Mouse (Mus musculus): ENCODE data around the gene Nav3. TPM values are rescaled to one million over a fixed set of nuclear protein-coding genes. Genes with fewer than 3 reads are reported as not detected.

The Nav3 gene
- polyA plus RNA-seq, 1 experiment from 2014 or later = 17.6 TPM

- DNase-seq (ENCODE audit: low spot score) (no peak), ATAC-seq (no peak)
- Histone ChIP-seq H3K36me3 (ENCODE audit: control insufficient read depth, insufficient read depth, low read length) (no peaks in the 10 kb centered on the region), H3K4me1 (ENCODE audit: control insufficient read depth, insufficient read depth, low read length) (peaks cover 17% of the 10 kb centered on the region), H3K9ac (ENCODE audit: low read length) (no peak overlapping the region), H3K27ac (ENCODE audit: low read depth, low read length) (no peak overlapping the region), H3K4me2 (ENCODE audit: low read length) (no peak overlapping the region), H3K27me3 (replicated peaks; ENCODE audit: control insufficient read depth, insufficient read depth, low read length) (no peaks in the 10 kb centered on the region), H3K4me3 (ENCODE audit: low read depth, low read length) (no peak overlapping the region), H3K9me3 (replicated peaks; ENCODE audit: control insufficient read depth, low read length) (no peaks in the 10 kb centered on the region)
- 20% methylated on average over 1 of the region's 1 CpGs for WGBS
These were observed 299.6 kb downstream of the Nav3 start for GRCm38 (mm10) chr10:110156412-110156811.

GRCm38 (mm10) chr10:110155494-110155893, 300.5 kb downstream of the Nav3 start:
- Histone ChIP-seq H3K27ac (ENCODE audit: low read depth, low read length) (peak overlapping the region; percentile 63; the same call in 1 of the 2 replicates), H3K4me1 (ENCODE audit: control insufficient read depth, insufficient read depth, low read length) (peaks cover 17% of the 10 kb centered on the region), H3K4me3 (ENCODE audit: low read depth, low read length) (no peak overlapping the region), H3K36me3 (ENCODE audit: control insufficient read depth, insufficient read depth, low read length) (no peaks in the 10 kb centered on the region), H3K9ac (ENCODE audit: low read length) (no peak overlapping the region), H3K9me3 (replicated peaks; ENCODE audit: control insufficient read depth, low read length) (no peaks in the 10 kb centered on the region), H3K27me3 (replicated peaks; ENCODE audit: control insufficient read depth, insufficient read depth, low read length) (no peaks in the 10 kb centered on the region), H3K4me2 (ENCODE audit: low read length) (no peak overlapping the region)
- DNase-seq (ENCODE audit: low spot score) (peak; percentile 16), ATAC-seq (no peak)
- WGBS = 78% methylated on average over 2 of the region's 2 CpGs

- no peak overlapping the region for H3K4me3 ChIP-seq (ENCODE audit: low read depth, low read length)
- H3K27ac ChIP-seq (ENCODE audit: low read depth, low read length) = no peak overlapping the region
- peaks cover 17% of the 10 kb centered on the region for H3K4me1 ChIP-seq (ENCODE audit: control insufficient read depth, insufficient read depth, low read length)
- H3K9ac ChIP-seq (ENCODE audit: low read length) = no peak overlapping the region
- no peaks in the 10 kb centered on the region for H3K36me3 ChIP-seq (ENCODE audit: control insufficient read depth, insufficient read depth, low read length)
- H3K4me2 ChIP-seq (ENCODE audit: low read length) = no peak overlapping the region
- DNase-seq (ENCODE audit: low spot score) (peak; percentile 58), ATAC-seq (peak; percentile 62)
- no peaks in the 10 kb centered on the region for H3K27me3 ChIP-seq (replicated peaks; ENCODE audit: control insufficient read depth, insufficient read depth, low read length)
- H3K9me3 ChIP-seq (replicated peaks; ENCODE audit: control insufficient read depth, low read length) = no peaks in the 10 kb centered on the region
- WGBS = 19% methylated on average over 1 of the region's 1 CpGs
These were observed 301.1 kb downstream of the Nav3 start for GRCm38 (mm10) chr10:110154873-110155237.

- ATAC-seq (peak; percentile 78), DNase-seq (ENCODE audit: low spot score) (peak; percentile 51)
- Histone ChIP-seq H3K36me3 (ENCODE audit: control insufficient read depth, insufficient read depth, low read length) (no peaks in the 10 kb centered on the region), H3K4me3 (ENCODE audit: low read depth, low read length) (no peak overlapping the region), H3K4me2 (ENCODE audit: low read length) (no peak overlapping the region), H3K9me3 (replicated peaks; ENCODE audit: control insufficient read depth, low read length) (no peaks in the 10 kb centered on the region), H3K27me3 (replicated peaks; ENCODE audit: control insufficient read depth, insufficient read depth, low read length) (no peaks in the 10 kb centered on the region), H3K27ac (ENCODE audit: low read depth, low read length) (peak overlapping the region; percentile 72; the same call in 1 of the 2 replicates), H3K4me1 (ENCODE audit: control insufficient read depth, insufficient read depth, low read length) (peaks cover 17% of the 10 kb centered on the region), H3K9ac (ENCODE audit: low read length) (no peak overlapping the region)
- WGBS = 67% methylated on average over 6 of the region's 6 CpGs
These were observed 301.8 kb downstream of the Nav3 start for GRCm38 (mm10) chr10:110154001-110154872.

- Histone ChIP-seq H3K36me3 (ENCODE audit: control insufficient read depth, insufficient read depth, low read length) (no peaks in the 10 kb centered on the region), H3K9ac (ENCODE audit: low read length) (no peak overlapping the region), H3K4me3 (ENCODE audit: low read depth, low read length) (no peak overlapping the region), H3K27ac (ENCODE audit: low read depth, low read length) (no peak overlapping the region), H3K27me3 (replicated peaks; ENCODE audit: control insufficient read depth, insufficient read depth, low read length) (no peaks in the 10 kb centered on the region), H3K9me3 (replicated peaks; ENCODE audit: control insufficient read depth, low read length) (no peaks in the 10 kb centered on the region), H3K4me2 (ENCODE audit: low read length) (no peak overlapping the region), H3K4me1 (ENCODE audit: control insufficient read depth, insufficient read depth, low read length) (no peaks in the 10 kb centered on the region)
- ATAC-seq (no peak), DNase-seq (ENCODE audit: low spot score) (no peak)
These were observed 335.4 kb downstream of the Nav3 start for GRCm38 (mm10) chr10:110120572-110120971.

- Histone ChIP-seq H3K27me3 (replicated peaks; ENCODE audit: control insufficient read depth, insufficient read depth, low read length) (no peaks in the 10 kb centered on the region), H3K4me1 (ENCODE audit: control insufficient read depth, insufficient read depth, low read length) (no peaks in the 10 kb centered on the region), H3K4me2 (ENCODE audit: low read length) (no peak overlapping the region), H3K9ac (ENCODE audit: low read length) (no peak overlapping the region), H3K36me3 (ENCODE audit: control insufficient read depth, insufficient read depth, low read length) (no peaks in the 10 kb centered on the region), H3K4me3 (ENCODE audit: low read depth, low read length) (no peak overlapping the region), H3K27ac (ENCODE audit: low read depth, low read length) (no peak overlapping the region), H3K9me3 (replicated peaks; ENCODE audit: control insufficient read depth, low read length) (no peaks in the 10 kb centered on the region)
- ATAC-seq (no peak), DNase-seq (ENCODE audit: low spot score) (peak; percentile 27)
- WGBS = 66% methylated on average over 2 of the region's 2 CpGs
These were observed 338.7 kb downstream of the Nav3 start for GRCm38 (mm10) chr10:110117341-110117740.

- WGBS = 80% methylated on average over 5 of the region's 5 CpGs
- Histone ChIP-seq H3K9me3 (replicated peaks; ENCODE audit: control insufficient read depth, low read length) (no peaks in the 10 kb centered on the region), H3K9ac (ENCODE audit: low read length) (no peak overlapping the region), H3K36me3 (ENCODE audit: control insufficient read depth, insufficient read depth, low read length) (no peaks in the 10 kb centered on the region), H3K4me2 (ENCODE audit: low read length) (no peak overlapping the region), H3K27me3 (replicated peaks; ENCODE audit: control insufficient read depth, insufficient read depth, low read length) (no peaks in the 10 kb centered on the region), H3K27ac (ENCODE audit: low read depth, low read length) (no peak overlapping the region), H3K4me1 (ENCODE audit: control insufficient read depth, insufficient read depth, low read length) (no peaks in the 10 kb centered on the region), H3K4me3 (ENCODE audit: low read depth, low read length) (no peak overlapping the region)
- DNase-seq (ENCODE audit: low spot score) = no peak
- no peak for ATAC-seq
These were observed 343.1 kb downstream of the Nav3 start for GRCm38 (mm10) chr10:110112669-110113458.

- Histone ChIP-seq H3K27me3 (replicated peaks; ENCODE audit: control insufficient read depth, insufficient read depth, low read length) (no peaks in the 10 kb centered on the region), H3K4me1 (ENCODE audit: control insufficient read depth, insufficient read depth, low read length) (no peaks in the 10 kb centered on the region), H3K4me2 (ENCODE audit: low read length) (no peak overlapping the region), H3K27ac (ENCODE audit: low read depth, low read length) (no peak overlapping the region), H3K36me3 (ENCODE audit: control insufficient read depth, insufficient read depth, low read length) (no peaks in the 10 kb centered on the region), H3K9me3 (replicated peaks; ENCODE audit: control insufficient read depth, low read length) (no peaks in the 10 kb centered on the region), H3K9ac (ENCODE audit: low read length) (no peak overlapping the region), H3K4me3 (ENCODE audit: low read depth, low read length) (no peak overlapping the region)
- ATAC-seq = no peak
- 87% methylated on average over 6 of the region's 6 CpGs for WGBS
- DNase-seq (ENCODE audit: low spot score) = no peak
These were observed 352.7 kb downstream of the Nav3 start for GRCm38 (mm10) chr10:110103255-110103654.

- DNase-seq (ENCODE audit: low spot score) = peak; percentile 49
- ATAC-seq = peak; percentile 68; the same call in 1 of the 2 replicates
- H3K27ac ChIP-seq (ENCODE audit: low read depth, low read length) = no peak overlapping the region
These were observed 353.8 kb downstream of the Nav3 start for GRCm38 (mm10) chr10:110102231-110102630.

More at GRCm38 (mm10) chr10:110102231-110102630, 353.8 kb downstream of the Nav3 start:
- no peak overlapping the region for H3K4me2 ChIP-seq (ENCODE audit: low read length)
- H3K4me1 ChIP-seq (ENCODE audit: control insufficient read depth, insufficient read depth, low read length) = no peaks in the 10 kb centered on the region
- H3K9me3 ChIP-seq (replicated peaks; ENCODE audit: control insufficient read depth, low read length) = no peaks in the 10 kb centered on the region
- WGBS = 56% methylated on average over 4 of the region's 4 CpGs
- H3K27me3 ChIP-seq (replicated peaks; ENCODE audit: control insufficient read depth, insufficient read depth, low read length) = no peaks in the 10 kb centered on the region
- H3K36me3 ChIP-seq (ENCODE audit: control insufficient read depth, insufficient read depth, low read length) = no peaks in the 10 kb centered on the region
- H3K9ac ChIP-seq (ENCODE audit: low read length) = no peak overlapping the region
- no peak overlapping the region for H3K4me3 ChIP-seq (ENCODE audit: low read depth, low read length)

Data from forebrain, embryonic 14.5 days (tissue).